Mouse (Mus musculus): ENCODE results near the gene Gm11437.

GRCm38 (mm10) chr11:84190581-84191233, 23.4 kb upstream of the Gm11437 start:
- no peak for TF ChIP-seq CTCF (IDR thresholded peaks at IDR 0.05; ENCODE audit: low read depth)
- no peak for TF ChIP-seq EP300 (optimal IDR thresholded peaks at IDR 0.05)
